Mouse (Mus musculus) hindbrain, embryonic 10.5 days (tissue): ENCODE data around the gene Oaz1. TPM values are rescaled to one million over a fixed set of nuclear protein-coding genes. Genes with fewer than 3 reads are reported as not detected.
A peak's percentile ranks its signal among the peaks of the same experiment; 100 is the strongest.

ENCODE experiments used
- DNase-seq: peaks from one replicate; pipeline ENCODE4 v3.0.0-alpha.2; 2017; ENCODE audit warnings: low spot score
- H3K27ac ChIP-seq: fragments of 300-500 bp; sonication (generic); 2 replicates; pipeline ENCODE4 v1.5.1; 2016; ENCODE audit warnings: mild to moderate bottlenecking, moderate library complexity
- H3K27me3 ChIP-seq: fragments of 300-500 bp; sonication (generic); 2 replicates; pipeline ENCODE4 v1.6.1; 2016; ENCODE audit warnings: mild to moderate bottlenecking; ENCODE audit not compliant: poor library complexity, insufficient read depth, severe bottlenecking
- H3K36me3 ChIP-seq: fragments of 300-500 bp; sonication (generic); 2 replicates; pipeline ENCODE4 v1.6.1; 2016; ENCODE audit warnings: mild to moderate bottlenecking, moderate library complexity
- H3K4me1 ChIP-seq: fragments of 300-500 bp; sonication (generic); replicated peaks from 2 replicates; pipeline ENCODE4 v1.6.1; 2016; ENCODE audit warnings: mild to moderate bottlenecking
- H3K4me3 ChIP-seq: fragments of 300-500 bp; sonication (generic); 2 replicates; pipeline ENCODE4 v1.5.1; 2016; ENCODE audit warnings: mild to moderate bottlenecking, moderate library complexity
- H3K9me3 ChIP-seq: fragments of 300-500 bp; sonication (generic); 2 replicates; pipeline ENCODE4 v1.6.1; 2016; ENCODE audit warnings: mild to moderate bottlenecking, moderate library complexity
- WGBS: fragments of 180-500 bp; shearing (Covaris S2); methylation state at CpG from one replicate; pipeline ENCODE4 v1.1.7; 2016; 5-methylcytosine and 5-hydroxymethylcytosine counted together
- polyA plus RNA-seq: library from polyadenylated mRNA; unstranded; fragments of >200 nt; fragmentation: Nextera tagmentation; extraction: Ambion mirVana; gene quantifications from 2 replicates; pipeline ENCODE4 v1.2.1, GENCODE M21; 2016

The Oaz1 gene
- polyA plus RNA-seq, 1 experiment from 2014 or later, result 2,328 TPM

DNA sequence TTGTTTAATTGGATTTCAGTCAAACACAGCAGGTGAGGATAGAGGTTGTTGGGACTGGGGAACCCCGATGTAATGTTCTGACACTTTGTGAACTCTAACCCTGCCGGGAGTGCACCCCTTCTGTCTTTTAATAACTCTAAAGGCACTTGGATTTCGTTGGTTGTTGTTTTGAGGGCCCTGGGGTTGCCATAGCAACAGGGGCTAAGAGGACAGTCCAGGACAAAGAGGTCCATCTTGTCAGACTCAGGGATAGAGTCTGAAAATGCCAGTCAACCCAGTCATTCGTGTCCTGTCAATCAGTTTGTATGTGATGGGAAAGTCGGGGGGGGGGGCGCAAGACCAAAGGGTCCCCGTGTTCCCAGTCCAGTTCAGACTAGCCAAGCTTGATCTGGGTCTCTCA is 6.4 kb downstream of the Oaz1 start:
- no peak overlapping the region; the same call in 1 of the 2 replicates for H3K27ac ChIP-seq
- peak; percentile 33 for DNase-seq
- peaks cover 29% of the 10 kb centered on the region for H3K36me3 ChIP-seq
- peaks cover 80% of the 10 kb centered on the region for H3K4me1 ChIP-seq
- WGBS, result 43% methylated on average over 7 of the region's 7 CpGs
- peaks cover 10% of the 10 kb centered on the region; the same call in 1 of the 2 replicates for H3K9me3 ChIP-seq
- H3K27me3 ChIP-seq, result peaks cover 51% of the 10 kb centered on the region
- H3K4me3 ChIP-seq, result no peak overlapping the region

- H3K27ac ChIP-seq, result no peak overlapping the region
Observed at GRCm38 (mm10) chr10:80835617-80836016, 9.2 kb downstream of the Oaz1 start.

DNA sequence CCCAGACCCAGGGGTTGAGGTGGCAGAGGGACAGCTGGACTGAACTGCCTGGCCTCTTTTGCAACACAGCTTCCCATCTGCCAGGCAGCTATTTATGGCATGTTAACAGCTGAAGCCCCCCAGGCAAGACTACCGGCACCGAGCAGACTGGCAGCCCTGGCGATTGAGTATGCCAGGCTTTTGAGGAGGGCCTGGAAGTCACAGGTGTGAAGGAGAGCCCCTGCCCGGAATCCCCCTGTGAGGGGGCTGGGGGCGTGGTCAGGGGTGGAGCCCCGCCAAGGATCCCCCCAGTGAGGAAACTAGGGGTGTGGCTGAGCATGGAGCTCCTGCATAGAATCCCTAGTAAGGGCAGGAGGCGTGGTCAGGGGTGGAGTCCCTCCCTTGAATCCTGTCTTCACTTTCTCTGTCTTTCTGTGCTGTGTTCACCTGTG is 10.5 kb downstream of the Oaz1 start:
- Histone ChIP-seq H3K4me1 (peaks cover 76% of the 10 kb centered on the region), H3K27ac (no peak overlapping the region), H3K36me3 (no peaks in the 10 kb centered on the region), H3K4me3 (no peak overlapping the region), H3K27me3 (peaks cover 75% of the 10 kb centered on the region), H3K9me3 (peaks cover 10% of the 10 kb centered on the region; the same call in 1 of the 2 replicates)
- 54% methylated on average over 7 of the region's 7 CpGs for WGBS
- no peak for DNase-seq

More at GRCm38 (mm10) chr10:80835617-80836016, 9.2 kb downstream of the Oaz1 start:
- Histone ChIP-seq H3K9me3 (peaks cover 10% of the 10 kb centered on the region; the same call in 1 of the 2 replicates), H3K4me1 (peaks cover 75% of the 10 kb centered on the region), H3K4me3 (peak overlapping the region; percentile 18; the same call in 1 of the 2 replicates), H3K27me3 (peaks cover 61% of the 10 kb centered on the region), H3K36me3 (peaks cover 2% of the 10 kb centered on the region)
- 53% methylated on average over 30 of the region's 30 CpGs for WGBS
- no peak for DNase-seq

GRCm38 (mm10) chr10:80837827-80838226 is 11.4 kb downstream of the Oaz1 start:
- peaks cover 83% of the 10 kb centered on the region for H3K27me3 ChIP-seq
- WGBS, result 9% methylated on average over 2 of the region's 2 CpGs
- DNase-seq, result no peak
- 0 out of 2 replicates have a peak overlapping the region, but pooled peaks have one; percentile 9 for H3K4me3 ChIP-seq
- H3K4me1 ChIP-seq, result peaks cover 68% of the 10 kb centered on the region
- peaks cover 10% of the 10 kb centered on the region; the same call in 1 of the 2 replicates for H3K9me3 ChIP-seq
- H3K36me3 ChIP-seq, result no peaks in the 10 kb centered on the region
- H3K27ac ChIP-seq, result no peak overlapping the region

- 66% methylated on average over 2 of the region's 2 CpGs for WGBS
- H3K27me3 ChIP-seq, result peaks cover 83% of the 10 kb centered on the region
Observed at GRCm38 (mm10) chr10:80838346-80838912, 12.0 kb downstream of the Oaz1 start.

DNA sequence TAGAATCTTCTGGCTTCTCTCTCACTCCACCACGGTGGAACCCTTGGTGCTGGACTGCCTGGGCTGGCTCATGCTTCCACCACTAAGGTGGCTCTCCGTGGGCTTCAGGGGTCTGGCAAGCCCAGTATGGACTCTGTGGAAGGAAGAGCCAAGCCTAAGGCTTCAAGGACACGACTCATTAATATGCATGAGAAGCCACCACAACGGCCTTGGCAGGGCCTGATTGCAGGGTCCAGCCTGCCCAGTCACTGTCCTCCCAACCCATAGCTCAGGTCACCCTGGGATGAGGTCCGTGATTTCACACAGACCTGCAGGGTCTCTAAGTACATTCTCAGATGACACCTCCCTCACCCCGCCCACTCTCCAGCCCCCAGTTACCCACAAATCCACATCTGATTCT is 13.4 kb downstream of the Oaz1 start:
- Histone ChIP-seq H3K27ac (no peak overlapping the region), H3K27me3 (peaks cover 83% of the 10 kb centered on the region), H3K4me1 (peaks cover 75% of the 10 kb centered on the region), H3K36me3 (no peaks in the 10 kb centered on the region), H3K9me3 (peaks cover 2% of the 10 kb centered on the region; the same call in 1 of the 2 replicates), H3K4me3 (no peak overlapping the region)
- DNase-seq, result no peak
- WGBS, result 56% methylated on average over 6 of the region's 6 CpGs

More at GRCm38 (mm10) chr10:80838346-80838912, 12.0 kb downstream of the Oaz1 start:
- H3K4me3 ChIP-seq, result no peak overlapping the region
- DNase-seq, result no peak
- H3K4me1 ChIP-seq, result peaks cover 67% of the 10 kb centered on the region
- no peaks in the 10 kb centered on the region for H3K36me3 ChIP-seq
- peaks cover 10% of the 10 kb centered on the region; the same call in 1 of the 2 replicates for H3K9me3 ChIP-seq
- H3K27ac ChIP-seq, result no peak overlapping the region

GRCm38 (mm10) chr10:80841685-80842084 is 15.2 kb downstream of the Oaz1 start:
- no peaks in the 10 kb centered on the region for H3K9me3 ChIP-seq
- peaks cover 65% of the 10 kb centered on the region for H3K4me1 ChIP-seq
- no peak for DNase-seq
- whole genome bisulfite sequencing, result 80% methylated on average over 2 of the region's 2 CpGs
- H3K4me3 ChIP-seq, result 0 out of 2 replicates have a peak overlapping the region, but pooled peaks have one; percentile 5
- H3K27me3 ChIP-seq, result peaks cover 82% of the 10 kb centered on the region
- 0 out of 2 replicates have a peak overlapping the region, but pooled peaks have one; percentile 29 for H3K27ac ChIP-seq
- H3K36me3 ChIP-seq, result no peaks in the 10 kb centered on the region

DNA sequence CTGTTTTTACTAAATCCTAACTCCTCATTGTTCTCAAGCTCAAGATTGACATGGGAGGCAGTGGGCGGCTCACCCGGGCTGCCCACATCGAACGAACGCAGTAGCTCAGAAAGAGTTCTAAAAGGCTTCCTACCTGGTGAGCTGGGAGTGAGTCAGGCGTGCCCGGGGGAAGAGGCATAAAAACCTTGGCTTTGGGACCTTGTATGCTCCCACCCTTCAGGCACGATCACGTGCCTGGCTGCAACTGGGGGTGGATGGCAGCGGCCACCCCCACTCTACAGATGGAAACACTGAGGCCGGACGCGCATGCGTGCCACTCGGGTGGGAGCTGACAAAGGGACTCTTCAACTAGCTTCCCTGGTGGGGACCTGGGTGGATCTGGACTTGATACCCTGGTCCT is 15.9 kb downstream of the Oaz1 start:
- H3K4me3 ChIP-seq, result no peak overlapping the region
- peaks cover 76% of the 10 kb centered on the region for H3K27me3 ChIP-seq
- H3K9me3 ChIP-seq, result no peaks in the 10 kb centered on the region
- no peaks in the 10 kb centered on the region for H3K36me3 ChIP-seq
- DNase-seq, result no peak
- H3K27ac ChIP-seq, result no peak overlapping the region
- 84% methylated on average over 15 of the region's 15 CpGs for WGBS
- H3K4me1 ChIP-seq, result peaks cover 59% of the 10 kb centered on the region

- peak overlapping the region; percentile 56 for H3K4me3 ChIP-seq
- 9% methylated on average over 32 of the region's 32 CpGs for WGBS
- H3K36me3 ChIP-seq, result no peaks in the 10 kb centered on the region
- no peak for DNase-seq
- peaks cover 51% of the 10 kb centered on the region for H3K4me1 ChIP-seq
- H3K9me3 ChIP-seq, result no peaks in the 10 kb centered on the region
- H3K27me3 ChIP-seq, result peaks cover 66% of the 10 kb centered on the region
- peak overlapping the region; percentile 77 for H3K27ac ChIP-seq
Observed at GRCm38 (mm10) chr10:80843087-80843930, 16.9 kb downstream of the Oaz1 start.

GRCm38 (mm10) chr10:80843931-80844547 is 17.6 kb downstream of the Oaz1 start, which contains the start of gene Lingo3:
Gene Lingo3 (minus strand): TSS chr10:80844039.
- 4% methylated on average over 51 of the region's 51 CpGs for WGBS
- no peaks in the 10 kb centered on the region for H3K9me3 ChIP-seq
- peak within 1 kb of the TSS; percentile 56 for H3K4me3 ChIP-seq
- H3K36me3 ChIP-seq, result no peaks in the 10 kb centered on the region
- H3K4me1 ChIP-seq, result peaks cover 55% of the 10 kb centered on the region
- peak within 1 kb of the TSS; percentile 77 for H3K27ac ChIP-seq
- DNase-seq, result no peak
- peaks cover 61% of the 10 kb centered on the region for H3K27me3 ChIP-seq

DNA sequence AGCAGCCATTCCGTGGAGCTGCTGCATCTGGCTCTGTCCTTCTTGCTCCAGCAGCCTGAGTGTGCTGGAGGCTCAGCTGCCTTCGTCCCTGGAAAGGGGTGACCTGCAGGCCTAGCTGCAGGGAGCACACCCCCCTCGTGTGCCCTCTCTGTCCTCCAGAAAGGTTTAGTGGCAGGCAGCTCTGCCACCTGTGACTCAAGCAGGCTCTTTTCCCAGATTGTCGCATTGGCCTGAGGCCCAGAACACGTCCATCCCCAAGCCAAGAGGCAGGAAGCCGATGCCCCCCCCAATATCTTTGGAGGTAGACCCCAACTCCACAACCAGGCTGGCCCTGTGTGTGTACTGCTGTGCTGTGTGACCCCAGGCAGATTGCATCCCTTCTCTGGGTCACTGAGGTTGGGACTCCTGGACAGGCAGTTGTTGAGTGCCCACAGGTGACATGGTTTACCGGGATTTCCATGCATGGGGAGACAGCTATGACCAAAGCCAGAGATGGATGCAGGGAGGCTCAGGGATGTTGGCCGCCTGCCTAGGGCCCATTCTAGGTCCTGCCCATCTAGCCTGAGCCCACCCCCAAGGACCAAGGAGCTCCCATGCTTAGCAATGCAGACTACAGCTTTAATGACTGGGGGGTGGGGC is 18.7 kb downstream of the Oaz1 start:
- no peaks in the 10 kb centered on the region for H3K9me3 ChIP-seq
- H3K4me3 ChIP-seq, result no peak overlapping the region; the same call in 1 of the 2 replicates
- whole genome bisulfite sequencing, result 61% methylated on average over 8 of the region's 8 CpGs
- peaks cover 6% of the 10 kb centered on the region for H3K36me3 ChIP-seq
- 0 out of 2 replicates have a peak overlapping the region, but pooled peaks have one; percentile 8 for H3K27ac ChIP-seq
- H3K27me3 ChIP-seq, result peaks cover 61% of the 10 kb centered on the region
- no peak for DNase-seq
- peaks cover 52% of the 10 kb centered on the region for H3K4me1 ChIP-seq

GRCm38 (mm10) chr10:80845732-80846131 is 19.3 kb downstream of the Oaz1 start:
- peaks cover 59% of the 10 kb centered on the region for H3K27me3 ChIP-seq
- no peak for DNase-seq
- peaks cover 11% of the 10 kb centered on the region for H3K36me3 ChIP-seq
- H3K27ac ChIP-seq, result no peak overlapping the region
- H3K4me1 ChIP-seq, result peaks cover 46% of the 10 kb centered on the region
- H3K4me3 ChIP-seq, result no peak overlapping the region
- WGBS, result 86% methylated on average over 12 of the region's 12 CpGs
- H3K9me3 ChIP-seq, result no peaks in the 10 kb centered on the region
